Mouse (Mus musculus) erythroblast, embryonic 14.5 days (primary cell): Measurements from ENCODE around the gene Ryr3. TPM values are rescaled to one million over a fixed set of nuclear protein-coding genes. Genes with fewer than 3 reads are reported as not detected.

Experiments
- H3K27me3 ChIP-seq: 2 replicates; pipeline ENCODE4 v1.6.1; 2012; ENCODE audit warnings: inconsistent platforms; ENCODE audit not compliant: control insufficient read depth
- H3K36me3 ChIP-seq: 2 replicates; pipeline ENCODE4 v1.6.1; 2012; ENCODE audit warnings: mild to moderate bottlenecking, inconsistent platforms; ENCODE audit not compliant: control insufficient read depth
- H3K4me1 ChIP-seq: 2 replicates; pipeline ENCODE4 v1.6.1; 2012; ENCODE audit warnings: inconsistent platforms; ENCODE audit not compliant: control insufficient read depth
- H3K4me3 ChIP-seq: replicated peaks from 2 replicates; pipeline ENCODE3; 2012; ENCODE audit warnings: moderate library complexity, mild to moderate bottlenecking, inconsistent platforms
- H3K9me3 ChIP-seq: 2 replicates; pipeline ENCODE4 v1.6.1; 2012; ENCODE audit warnings: low read length, inconsistent platforms, mixed read lengths; ENCODE audit not compliant: control insufficient read depth
- GATA1 ChIP-seq: IDR thresholded peaks from 2 replicates; pipeline ENCODE4 v1.6.1; 2012; ENCODE audit warnings: low read length, inconsistent platforms, mixed read lengths
- TAL1 ChIP-seq: IDR thresholded peaks from 3 replicates; pipeline ENCODE4 v1.6.1; 2012; ENCODE audit warnings: low read length, inconsistent platforms, mixed read lengths
- polyA plus RNA-seq: library from polyadenylated mRNA; stranded (reverse); fragments of >175 nt; gene quantifications from 2 replicates; pipeline ENCODE4 v1.2.3, GENCODE M21; 2012

The Ryr3 gene
- polyA plus RNA-seq, 1 experiment = not detected

DNA sequence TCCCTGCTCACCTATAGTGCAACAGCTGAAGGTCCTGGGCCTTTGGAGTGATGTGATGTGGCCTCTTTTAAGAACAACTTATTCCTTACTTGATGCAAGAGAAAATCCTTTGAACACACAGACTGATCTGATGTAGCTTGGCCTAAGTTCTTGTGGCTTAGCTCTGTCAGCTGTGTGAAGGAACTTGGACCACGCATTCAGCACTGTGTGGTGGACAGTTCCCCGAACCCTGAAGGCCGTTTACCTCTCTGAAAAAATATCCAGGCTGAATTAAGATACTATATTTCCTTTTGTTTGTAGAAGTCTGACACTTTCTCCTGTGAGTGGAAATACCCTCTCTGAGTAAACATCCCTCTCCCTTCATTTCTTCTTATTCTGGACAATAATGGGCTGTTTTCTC is 374.0 kb downstream of the Ryr3 start:
- Histone ChIP-seq H3K36me3 (no peaks in the 10 kb centered on the region), H3K9me3 (no peaks in the 10 kb centered on the region; the same call in 1 of the 2 replicates), H3K4me1 (no peaks in the 10 kb centered on the region), H3K27me3 (no peaks in the 10 kb centered on the region), H3K4me3 (no peak overlapping the region)
- no peak for TF ChIP-seq TAL1
- no peak for TF ChIP-seq GATA1

DNA sequence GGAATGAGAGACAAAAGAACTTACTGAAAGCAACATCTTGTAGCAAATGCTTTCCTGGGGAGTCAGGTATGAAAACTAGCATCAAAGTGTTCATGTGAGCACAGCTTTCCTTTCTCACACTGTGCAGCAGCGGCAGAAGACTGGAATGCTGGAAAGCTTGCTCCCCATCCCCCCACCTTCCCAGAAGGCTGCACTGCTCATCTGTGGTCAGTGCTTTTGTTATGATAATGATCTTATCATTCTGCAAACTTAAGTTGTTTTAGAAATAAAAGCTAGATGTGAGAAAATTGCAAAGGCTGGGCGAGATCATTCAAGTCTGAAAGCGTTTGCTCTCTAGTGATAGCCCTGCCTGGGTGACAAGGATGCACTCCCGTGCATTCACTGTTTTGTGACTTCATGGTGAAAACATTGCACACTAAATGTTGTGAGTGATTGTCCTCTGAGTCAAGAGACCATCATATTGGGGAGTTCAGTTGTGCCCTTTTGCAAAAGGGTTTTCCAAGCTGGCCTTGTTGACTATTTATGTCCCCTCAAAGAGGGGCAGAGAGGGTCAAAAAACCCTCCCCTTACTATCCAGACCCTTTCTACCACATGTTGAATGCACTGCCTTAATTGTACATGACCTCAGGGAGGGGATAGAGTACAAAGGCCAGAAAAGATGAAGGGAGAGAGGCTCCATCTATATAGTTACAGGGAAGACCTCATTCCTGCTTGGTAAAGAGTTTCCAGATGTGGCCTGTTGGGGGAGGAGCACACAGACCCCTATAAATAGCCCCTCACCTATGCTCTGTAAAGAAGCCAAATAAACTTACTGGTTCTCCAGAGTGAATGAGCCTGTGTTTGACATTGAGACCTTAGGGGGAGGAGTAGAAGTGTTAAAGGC is 385.2 kb downstream of the Ryr3 start:
- Histone ChIP-seq H3K36me3 (no peaks in the 10 kb centered on the region), H3K9me3 (peaks cover 8% of the 10 kb centered on the region; the same call in 1 of the 2 replicates), H3K4me3 (no peak overlapping the region), H3K4me1 (no peaks in the 10 kb centered on the region), H3K27me3 (no peaks in the 10 kb centered on the region)
- TF ChIP-seq TAL1 = no peak
- no peak for TF ChIP-seq GATA1

DNA sequence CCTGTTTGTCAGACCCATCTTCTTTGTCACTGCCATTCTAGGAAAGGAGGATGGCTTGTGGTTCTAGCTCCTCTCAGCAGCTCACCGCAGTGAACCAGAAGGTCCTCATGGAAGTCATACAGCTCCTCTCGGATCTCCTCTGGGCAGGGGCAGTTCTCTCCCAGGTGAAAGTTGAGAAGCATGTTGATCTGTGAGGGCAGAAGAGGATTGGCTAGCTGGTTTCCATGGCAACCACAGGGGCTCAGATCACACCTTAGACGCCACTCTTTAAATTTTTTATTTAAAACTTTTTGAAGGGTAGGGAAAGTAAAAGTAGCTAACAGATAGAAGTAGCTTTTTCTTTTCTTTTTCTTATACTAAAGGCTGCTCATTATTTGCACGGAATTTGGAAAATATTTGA is 390.3 kb downstream of the Ryr3 start:
- Histone ChIP-seq H3K4me1 (no peaks in the 10 kb centered on the region), H3K36me3 (no peaks in the 10 kb centered on the region), H3K4me3 (no peak overlapping the region), H3K9me3 (no peaks in the 10 kb centered on the region), H3K27me3 (no peaks in the 10 kb centered on the region)
- no peak for TF ChIP-seq TAL1
- no peak for TF ChIP-seq GATA1

DNA sequence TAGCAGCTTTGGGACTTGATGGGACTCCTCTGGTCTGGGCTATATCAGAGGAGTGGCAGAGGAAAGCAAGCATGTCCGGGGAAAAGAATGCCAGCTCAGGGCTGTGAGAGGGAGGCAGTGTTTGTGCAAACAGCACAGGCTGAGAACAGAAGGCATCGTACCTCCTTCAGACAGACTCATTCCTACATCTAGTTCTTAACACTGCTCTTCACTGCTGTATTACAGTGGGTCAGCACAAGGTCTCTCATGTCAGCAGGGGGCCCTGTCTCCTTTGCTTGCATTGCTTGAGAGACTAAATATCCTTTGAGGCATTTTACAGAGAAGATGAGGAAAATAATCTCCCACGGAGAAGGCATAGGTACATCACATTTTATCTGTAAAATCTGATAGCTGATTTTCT is 394.2 kb downstream of the Ryr3 start:
- Histone ChIP-seq H3K36me3 (no peaks in the 10 kb centered on the region), H3K4me1 (no peaks in the 10 kb centered on the region), H3K4me3 (no peak overlapping the region), H3K27me3 (no peaks in the 10 kb centered on the region), H3K9me3 (no peaks in the 10 kb centered on the region)
- TF ChIP-seq GATA1 (no peak), TAL1 (no peak)

DNA sequence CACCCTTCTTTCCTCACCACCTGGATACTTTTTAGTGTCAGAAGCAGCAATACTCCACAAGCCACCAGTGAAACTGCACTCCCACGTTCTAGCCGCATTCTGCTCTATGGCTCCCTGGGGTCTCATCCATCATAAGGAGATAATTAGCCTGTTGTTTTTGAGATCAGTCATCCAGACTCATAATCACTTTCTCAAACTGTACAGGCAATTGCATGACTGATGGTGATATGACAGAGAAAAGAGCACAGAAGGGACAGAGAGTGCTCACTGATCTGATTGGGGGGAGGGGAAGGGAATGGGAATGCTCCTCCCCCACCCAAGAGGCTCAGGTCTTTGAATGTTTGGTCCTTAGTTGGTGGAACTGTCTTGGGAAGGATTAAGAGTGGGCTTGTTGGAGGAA is 397.8 kb downstream of the Ryr3 start:
- Histone ChIP-seq H3K4me3 (no peak overlapping the region), H3K4me1 (no peaks in the 10 kb centered on the region), H3K9me3 (no peaks in the 10 kb centered on the region), H3K27me3 (no peaks in the 10 kb centered on the region), H3K36me3 (no peaks in the 10 kb centered on the region)
- TF ChIP-seq GATA1 (no peak), TAL1 (no peak)

DNA sequence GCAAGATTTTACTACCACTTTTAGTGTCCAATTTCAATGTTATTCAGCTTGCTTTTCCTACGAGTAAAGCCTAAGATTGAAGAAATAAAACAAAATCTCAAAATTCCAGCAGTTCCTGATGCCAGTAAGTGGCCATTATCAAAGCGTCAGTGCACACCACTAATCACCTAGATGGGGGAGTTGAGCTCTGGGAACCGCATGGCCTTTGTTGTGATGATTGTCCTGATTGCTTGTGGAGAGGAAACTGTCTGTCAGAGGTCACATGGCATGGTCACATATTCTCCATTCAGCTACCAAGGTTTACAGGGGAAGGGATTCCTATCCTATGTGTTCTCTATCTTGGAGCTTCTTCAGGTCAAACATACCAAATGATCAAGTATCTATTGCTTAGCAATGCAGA is 399.9 kb downstream of the Ryr3 start:
- no peaks in the 10 kb centered on the region for H3K27me3 ChIP-seq
- TF ChIP-seq GATA1 (no peak), TAL1 (no peak)
- no peaks in the 10 kb centered on the region for H3K36me3 ChIP-seq
- H3K4me1 ChIP-seq = peaks cover 3% of the 10 kb centered on the region
- H3K9me3 ChIP-seq = no peaks in the 10 kb centered on the region
- no peak overlapping the region for H3K4me3 ChIP-seq

DNA sequence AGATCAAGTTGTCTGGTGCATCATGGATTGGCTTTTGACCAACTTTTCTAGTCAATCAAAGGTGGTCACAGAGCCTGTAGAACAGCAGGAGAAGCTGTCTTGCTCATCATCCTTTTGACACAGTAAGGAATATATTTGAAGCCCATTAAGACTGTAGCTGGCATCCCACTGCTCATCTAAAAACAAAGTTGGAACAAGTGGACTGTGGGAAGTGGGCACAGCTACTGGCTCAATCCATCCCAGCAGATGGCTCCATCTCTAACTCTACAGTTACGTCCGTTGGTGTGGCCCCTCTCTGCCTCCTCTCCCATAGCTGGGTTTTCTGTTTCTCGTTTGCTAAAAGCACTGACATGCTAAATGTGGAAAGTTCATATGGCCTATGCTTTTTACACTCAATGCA is 400.9 kb downstream of the Ryr3 start:
- H3K36me3 ChIP-seq = no peaks in the 10 kb centered on the region
- no peaks in the 10 kb centered on the region for H3K9me3 ChIP-seq
- TF ChIP-seq TAL1 (no peak), GATA1 (no peak)
- H3K4me3 ChIP-seq = no peak overlapping the region
- H3K27me3 ChIP-seq = no peaks in the 10 kb centered on the region
- peaks cover 3% of the 10 kb centered on the region for H3K4me1 ChIP-seq

DNA sequence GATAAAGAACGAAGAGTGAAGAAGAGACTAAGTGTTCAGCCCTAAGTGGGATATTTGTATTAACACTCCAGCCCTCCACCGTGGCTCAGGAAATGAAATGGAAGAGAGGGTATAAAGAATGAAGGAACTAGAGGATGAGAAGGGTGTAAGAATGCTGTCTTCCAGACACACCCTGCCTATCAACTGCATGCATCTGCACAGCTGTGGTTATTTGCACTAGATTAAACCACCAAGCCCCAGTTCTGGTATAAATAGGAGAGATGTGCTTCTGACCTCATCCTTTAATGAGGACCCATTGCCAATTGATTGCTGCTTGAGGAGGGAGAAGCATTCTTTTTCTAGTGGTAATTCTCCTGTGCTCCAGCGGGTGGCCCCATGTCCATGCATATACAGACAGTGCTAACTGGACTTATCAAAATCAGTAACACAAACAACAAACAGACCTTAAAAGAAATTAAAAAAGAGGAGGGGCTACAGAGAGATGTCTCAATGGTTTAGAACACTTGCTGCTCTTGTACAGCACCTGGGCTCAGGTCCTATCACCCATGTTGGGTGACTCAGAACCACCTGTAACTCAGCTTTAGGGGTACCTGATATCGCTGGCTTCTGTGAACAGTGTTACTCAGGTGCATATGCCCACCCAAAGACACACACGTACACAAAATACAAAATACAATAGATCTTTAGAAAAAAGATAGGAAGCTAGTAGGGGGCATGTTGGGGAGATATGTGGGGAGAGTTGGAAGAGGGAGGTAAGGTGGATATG is 404.1 kb downstream of the Ryr3 start:
- H3K9me3 ChIP-seq = no peaks in the 10 kb centered on the region
- peaks cover 3% of the 10 kb centered on the region for H3K4me1 ChIP-seq
- TF ChIP-seq GATA1 = no peak
- peak; percentile 18; the same call in 1 of the 3 replicates for TF ChIP-seq TAL1
- H3K27me3 ChIP-seq = no peaks in the 10 kb centered on the region
- H3K36me3 ChIP-seq = no peaks in the 10 kb centered on the region
- H3K4me3 ChIP-seq = no peak overlapping the region

DNA sequence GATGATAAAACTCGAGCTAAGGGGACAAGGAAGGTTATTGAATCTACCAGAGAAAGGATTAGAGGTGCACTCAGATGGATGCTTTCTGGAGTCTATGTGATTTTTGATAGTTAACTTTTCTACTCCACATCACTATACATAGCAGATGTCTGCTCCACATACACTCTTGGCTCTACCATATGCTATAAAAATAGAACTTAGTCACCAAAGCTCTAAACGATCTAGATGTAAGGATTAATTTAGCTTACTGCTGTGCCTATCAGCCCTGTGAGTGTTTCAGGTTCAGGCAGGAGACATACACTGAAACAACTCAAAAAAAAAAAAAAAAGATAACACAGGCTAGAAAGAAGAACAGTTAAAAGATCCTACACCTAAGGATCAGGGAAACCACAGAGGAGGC is 410.9 kb downstream of the Ryr3 start:
- Histone ChIP-seq H3K9me3 (no peaks in the 10 kb centered on the region), H3K4me1 (no peaks in the 10 kb centered on the region), H3K27me3 (no peaks in the 10 kb centered on the region), H3K4me3 (no peak overlapping the region), H3K36me3 (no peaks in the 10 kb centered on the region)
- TF ChIP-seq TAL1 (no peak), GATA1 (no peak)

DNA sequence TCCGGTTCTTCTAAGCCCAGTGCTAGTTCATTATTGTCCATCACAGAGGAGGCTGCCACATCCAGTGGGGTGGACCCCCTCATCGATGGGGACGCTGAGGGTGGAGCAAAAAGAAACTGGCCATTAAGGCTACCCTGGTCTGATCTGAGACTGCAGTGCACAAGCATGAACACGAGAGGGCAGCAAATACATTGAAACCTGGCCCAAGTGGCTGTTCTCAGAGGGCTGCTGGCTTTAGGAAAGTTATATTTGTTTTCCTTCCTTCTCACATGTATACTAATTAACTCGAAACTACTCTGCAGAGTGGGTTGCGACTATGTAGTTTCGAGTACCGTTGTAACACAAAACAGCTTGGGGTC is 416.9 kb downstream of the Ryr3 start:
- TF ChIP-seq GATA1 (no peak), TAL1 (no peak)
- no peaks in the 10 kb centered on the region for H3K27me3 ChIP-seq
- no peaks in the 10 kb centered on the region for H3K36me3 ChIP-seq
- H3K4me1 ChIP-seq = no peaks in the 10 kb centered on the region
- H3K4me3 ChIP-seq = no peak overlapping the region
- no peaks in the 10 kb centered on the region for H3K9me3 ChIP-seq
